Mouse (Mus musculus) lung, postnatal 0 days (tissue): ENCODE measurements around the gene Srp54c.

ENCODE experiments used
- CTCF ChIP-seq: IDR thresholded peaks from 2 replicates; pipeline ENCODE4 v1.5.1; 2016; ENCODE audit warnings: antibody characterized with exemption, mild to moderate bottlenecking
- EP300 ChIP-seq: IDR thresholded peaks from 2 replicates; pipeline ENCODE4 v1.6.1; 2016; ENCODE audit warnings: antibody characterized with exemption, mild to moderate bottlenecking, control low read depth

GRCm38 (mm10) chr12:55307566-55307965 lies 77.6 kb downstream of the Srp54c start:
- TF ChIP-seq EP300 (no peak), CTCF (no peak)
